Mouse (Mus musculus) liver, embryonic 14.5 days (tissue): ENCODE data around the gene Ngfr. TPM values are rescaled to one million over a fixed set of nuclear protein-coding genes. Genes with fewer than 3 reads are reported as not detected.

Source experiments
- ATAC-seq: fragments of 200-750 bp; cut with Nextera tagmentation; 2 replicates; pipeline ENCODE4 v1.8.0; 2017; ENCODE audit warnings: moderate number of reproducible peaks, mild to moderate bottlenecking, moderate library complexity; ENCODE audit not compliant: insufficient read depth
- DNase-seq, 3 experiments: peaks; one replicate each; pipeline ENCODE4 v3.0.0-alpha.2; 2012 to 2013; ENCODE audit warnings: low read depth in 3 of 3, low spot score in 3 of 3
- H3K27ac ChIP-seq: fragments of 300-500 bp; sonication (generic); 2 replicates; pipeline ENCODE4 v1.5.1; 2014; ENCODE audit warnings: moderate library complexity, mild to moderate bottlenecking, control low read depth, inconsistent platforms
- H3K27me3 ChIP-seq: fragments of 300-500 bp; sonication (generic); 2 replicates; pipeline ENCODE4 v1.6.1; 2014; ENCODE audit warnings: mild to moderate bottlenecking, low read length, moderate library complexity; ENCODE audit not compliant: control insufficient read depth, insufficient read depth
- H3K36me3 ChIP-seq: fragments of 300-500 bp; sonication (generic); replicated peaks from 2 replicates; pipeline ENCODE4 v1.6.1; 2014; ENCODE audit warnings: low read depth; ENCODE audit not compliant: control insufficient read depth, insufficient read depth
- H3K4me1 ChIP-seq, 2 experiments: fragments of 200-500 bp in 1 of 2; fragments of 300-500 bp in 1 of 2; sonication (generic) in 1 of 2; replicated peaks; 2 replicates each; pipeline ENCODE4 v1.6.1; 2012 to 2014; ENCODE audit warnings: antibody characterized with exemption in 1 of 2, inconsistent platforms in 1 of 2, low read length in 1 of 2; ENCODE audit not compliant: control insufficient read depth in 2 of 2, insufficient read depth in 2 of 2
- H3K4me2 ChIP-seq: fragments of 300-500 bp; sonication (generic); 2 replicates; pipeline ENCODE4 v1.6.1; 2014; ENCODE audit warnings: low read depth, mild to moderate bottlenecking, control low read depth, moderate library complexity
- H3K4me3 ChIP-seq, 2 experiments: fragments of 200-500 bp in 1 of 2; fragments of 300-500 bp in 1 of 2; sonication (generic) in 1 of 2; 2 replicates each; pipeline ENCODE4 v1.5.1; 2012 to 2014; ENCODE audit warnings: low read depth in 2 of 2, low read length in 2 of 2, mild to moderate bottlenecking in 2 of 2, control low read depth in 1 of 2, inconsistent platforms in 1 of 2, moderate library complexity in 1 of 2; ENCODE audit not compliant: insufficient read depth in 1 of 2
- H3K9ac ChIP-seq: fragments of 300-500 bp; sonication (generic); replicated peaks from 2 replicates; pipeline ENCODE4 v1.6.1; 2014; ENCODE audit warnings: mild to moderate bottlenecking, control low read depth, moderate library complexity
- H3K9me3 ChIP-seq: fragments of 300-500 bp; sonication (generic); 2 replicates; pipeline ENCODE4 v1.6.1; 2016; ENCODE audit warnings: low read length, mixed read lengths; ENCODE audit not compliant: control insufficient read depth
- CTCF ChIP-seq: IDR thresholded peaks from 2 replicates; pipeline ENCODE4 v1.5.1; 2016; ENCODE audit warnings: antibody characterized with exemption, low read depth, control low read depth
- EP300 ChIP-seq: IDR thresholded peaks from 2 replicates; pipeline ENCODE4 v1.6.1; 2016; ENCODE audit warnings: antibody characterized with exemption, low read depth
- WGBS: fragments of 180-500 bp; shearing (Covaris S2); extraction: QIAGEN DNeasy Blood & Tissue Kit; methylation state at CpG from one replicate; pipeline ENCODE4 v1.1.7; 2014; ENCODE audit not compliant: insufficient replicate concordance; 5-methylcytosine and 5-hydroxymethylcytosine counted together
- polyA plus RNA-seq, 2 experiments: library from polyadenylated mRNA; depleted of rRNA in 1 of 2; stranded (reverse) in 1 of 2; unstranded in 1 of 2; fragments of >200 nt; fragmentation: Nextera tagmentation in 1 of 2; extraction: Ambion mirVana in 1 of 2; gene quantifications; 2 replicates each; pipeline versions ENCODE4 v1.2.1 to v1.2.3; 2012 to 2014

Ngfr gene
- polyA plus RNA-seq, 2 experiments: 1.2 to 2.1 TPM

DNA sequence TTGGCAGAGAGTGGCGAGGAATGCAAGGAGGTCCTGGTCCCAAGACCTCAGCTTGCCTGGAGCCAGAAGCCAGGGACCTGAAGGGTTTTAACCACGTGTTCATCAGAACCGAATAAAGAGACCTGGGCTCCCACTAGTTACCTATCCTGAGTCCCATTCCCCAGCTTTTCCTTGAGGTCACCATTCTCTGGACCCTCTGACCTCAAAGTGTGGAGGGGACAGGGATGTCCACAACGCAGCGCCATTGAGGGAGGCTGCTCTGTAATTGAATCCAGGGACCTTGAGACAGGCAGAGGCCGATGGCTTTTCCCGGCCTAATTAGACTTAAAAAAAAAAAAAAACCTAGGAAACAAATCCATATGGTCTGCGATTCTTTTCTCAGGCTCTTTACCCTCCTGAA is 32.3 kb downstream of the Ngfr start:
- Histone ChIP-seq H3K9me3 (no peaks in the 10 kb centered on the region), H3K4me2 (no peak overlapping the region), H3K27me3 (no peaks in the 10 kb centered on the region), H3K4me1 (no peaks in the 10 kb centered on the region), H3K27ac (no peak overlapping the region), H3K4me3 (no peak overlapping the region), H3K9ac (no peak overlapping the region), H3K36me3 (no peaks in the 10 kb centered on the region)
- no peak for ATAC-seq
- no peak for DNase-seq
- 46% methylated on average over 8 of the region's 8 CpGs for WGBS
- TF ChIP-seq CTCF (no peak), EP300 (no peak)

DNA sequence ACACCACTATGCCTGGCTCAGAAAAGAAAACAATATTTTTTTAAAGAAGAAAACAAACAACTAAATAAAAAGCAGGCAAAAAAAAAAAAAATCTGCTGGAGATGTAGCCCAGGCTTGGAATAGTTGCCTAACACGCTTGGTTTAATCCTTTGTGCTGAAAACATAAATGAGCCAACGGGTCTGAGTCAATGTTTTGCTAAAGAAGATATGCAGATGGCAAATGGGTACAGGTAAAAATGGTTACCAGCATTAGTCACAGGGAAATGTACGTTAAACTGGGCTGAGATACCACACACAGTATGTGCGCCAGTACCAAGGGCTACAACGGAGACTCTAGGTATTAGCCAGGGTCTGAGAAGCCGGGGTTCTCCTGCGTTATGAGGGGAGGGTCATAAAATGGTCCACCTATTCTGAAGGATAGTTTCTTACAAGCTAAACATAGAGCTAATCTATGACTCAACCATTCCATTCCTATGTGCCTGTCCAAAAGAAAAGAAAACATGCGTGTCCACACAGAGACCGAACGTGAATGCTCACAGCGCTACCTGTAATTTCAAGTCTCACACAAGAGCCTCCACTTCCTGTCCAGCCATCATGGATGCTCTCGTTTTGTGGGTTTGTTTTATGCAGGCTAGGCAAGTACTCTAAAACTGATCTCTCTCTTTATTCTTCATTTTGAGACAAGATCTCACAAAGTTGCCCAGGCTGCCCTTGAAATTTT is 37.1 kb downstream of the Ngfr start:
- Histone ChIP-seq H3K4me2 (no peak overlapping the region), H3K27ac (no peak overlapping the region), H3K4me3 (no peak overlapping the region), H3K9ac (no peak overlapping the region), H3K9me3 (no peaks in the 10 kb centered on the region), H3K4me1 (no peaks in the 10 kb centered on the region), H3K36me3 (no peaks in the 10 kb centered on the region), H3K27me3 (no peaks in the 10 kb centered on the region)
- no peak for TF ChIP-seq EP300
- TF ChIP-seq CTCF: no peak
- no peak for DNase-seq
- 70% methylated on average over 12 of the region's 12 CpGs for WGBS
- ATAC-seq: no peak

DNA sequence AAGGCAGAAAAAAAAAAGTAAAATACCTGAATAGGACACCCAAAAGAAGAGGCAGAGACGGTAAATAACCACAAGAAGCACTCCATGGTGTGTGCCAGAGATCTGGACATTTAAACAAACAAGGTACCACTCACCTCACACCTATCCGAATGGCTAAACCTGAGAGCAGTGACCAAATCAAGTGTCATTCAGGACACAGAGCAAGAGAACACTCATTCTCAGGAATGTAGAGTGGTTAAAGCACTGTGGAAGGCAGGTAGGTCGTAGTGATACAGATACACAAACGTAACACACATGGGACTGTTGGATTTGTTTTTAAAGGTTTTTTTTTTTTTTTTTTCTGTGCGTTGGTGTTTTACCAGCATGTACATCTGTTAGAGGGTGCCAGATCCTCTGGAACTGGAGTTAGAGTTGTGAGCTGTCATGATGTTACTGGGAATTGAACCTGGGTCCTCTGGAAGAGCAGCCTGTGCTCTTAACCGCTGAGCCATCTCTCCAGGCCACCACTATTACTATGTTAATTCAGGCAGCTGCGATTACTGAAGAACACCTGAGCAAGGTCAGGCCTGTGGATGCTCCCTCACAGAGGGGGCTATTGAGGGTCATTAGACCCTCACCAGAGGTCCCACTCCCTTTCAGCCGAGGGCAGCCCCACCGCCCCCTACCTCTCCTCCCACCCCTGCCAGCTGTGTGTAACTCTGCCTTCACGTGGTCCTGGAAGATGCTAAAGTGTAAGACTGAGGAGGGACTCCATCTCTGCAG is 41.3 kb downstream of the Ngfr start:
- Histone ChIP-seq H3K27me3 (no peaks in the 10 kb centered on the region), H3K27ac (no peak overlapping the region), H3K9me3 (no peaks in the 10 kb centered on the region), H3K4me1 (no peaks in the 10 kb centered on the region), H3K4me3 (no peak overlapping the region), H3K4me2 (no peak overlapping the region), H3K36me3 (no peaks in the 10 kb centered on the region), H3K9ac (no peak overlapping the region)
- 53% methylated on average over 10 of the region's 10 CpGs for WGBS
- DNase-seq (no peak), ATAC-seq (no peak)
- TF ChIP-seq EP300 (no peak), CTCF (no peak)

DNA sequence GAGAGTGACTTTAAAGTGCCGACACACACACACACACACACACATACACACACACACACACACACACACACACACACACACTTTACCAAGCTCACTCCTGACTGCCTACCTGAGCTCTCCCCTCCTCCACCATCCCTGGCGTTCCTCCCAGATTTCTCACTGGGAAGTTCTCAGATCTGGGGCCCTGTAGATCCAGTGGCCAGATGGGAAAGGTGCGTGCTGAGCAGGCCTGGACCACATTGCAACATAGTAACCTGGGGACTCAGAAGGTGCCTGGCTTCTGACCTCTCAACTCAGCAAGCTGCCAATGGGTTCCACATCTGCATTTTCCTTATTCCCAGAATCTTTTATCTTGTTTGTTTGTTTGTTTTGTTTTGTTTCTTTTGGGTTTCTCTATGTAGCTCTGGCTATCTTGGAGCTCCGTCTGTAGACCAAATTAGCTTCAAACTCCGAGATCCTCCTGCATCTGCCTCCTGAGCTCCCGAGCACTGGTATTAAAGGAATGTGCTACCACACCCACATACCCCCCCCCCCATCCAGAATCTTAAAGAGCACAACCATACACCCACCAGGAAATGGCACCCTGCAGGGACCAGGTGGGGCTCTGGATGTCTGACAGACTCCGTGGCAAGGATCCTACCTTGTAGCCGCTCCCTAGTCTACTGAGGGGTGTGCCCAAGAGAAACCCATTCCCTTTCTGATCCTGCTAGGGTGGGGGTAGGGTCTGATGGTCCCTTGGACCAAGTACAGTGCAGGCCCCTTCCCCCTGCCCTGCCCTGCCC is 42.8 kb downstream of the Ngfr start:
- Histone ChIP-seq H3K36me3 (no peaks in the 10 kb centered on the region), H3K4me1 (no peaks in the 10 kb centered on the region), H3K4me2 (no peak overlapping the region), H3K27me3 (no peaks in the 10 kb centered on the region), H3K4me3 (no peak overlapping the region), H3K27ac (no peak overlapping the region), H3K9me3 (no peaks in the 10 kb centered on the region), H3K9ac (no peak overlapping the region)
- WGBS: 59% methylated on average over 8 of the region's 8 CpGs
- TF ChIP-seq EP300 (no peak), CTCF (no peak)
- DNase-seq (no peak), ATAC-seq (no peak)
